Mouse (Mus musculus): ENCODE measurements around the gene Lama1. TPM values are rescaled to one million over a fixed set of nuclear protein-coding genes. Genes with fewer than 3 reads are reported as not detected.
"Not testable (repeated sequence)": the region's sequence is repeated elsewhere in the genome, so short reads cannot be mapped to it uniquely, and the experiment has no call there.

Gene Lama1
- polyA plus RNA-seq, 1 experiment from 2014 or later: 16.4 TPM

GRCm38 (mm10) chr17:67779812-67780211, 82.8 kb downstream of the Lama1 start:
- H3K27me3 ChIP-seq: no peaks in the 10 kb centered on the region
- H3K4me2 ChIP-seq: no peak overlapping the region
- no peak overlapping the region for H3K9ac ChIP-seq
- H3K4me1 ChIP-seq: no peaks in the 10 kb centered on the region
- WGBS: 70% methylated on average over 4 of the region's 4 CpGs
- no peak overlapping the region for H3K4me3 ChIP-seq (replicated peaks)
- H3K27ac ChIP-seq: no peak overlapping the region
- peaks cover 50% of the 10 kb centered on the region for H3K36me3 ChIP-seq (replicated peaks)
- no peaks in the 10 kb centered on the region for H3K9me3 ChIP-seq
- ATAC-seq (ENCODE audit: low FRiP score): 0 out of 2 replicates have a peak, but pooled peaks have one; percentile 20

- peaks cover 51% of the 10 kb centered on the region for H3K36me3 ChIP-seq (replicated peaks)
These were observed 94.0 kb downstream of the Lama1 start for GRCm38 (mm10) chr17:67791091-67791490.

GRCm38 (mm10) chr17:67809171-67809570, 112.1 kb downstream of the Lama1 start:
- WGBS: 93% methylated on average over 16 of the region's 16 CpGs
- H3K36me3 ChIP-seq (replicated peaks): peaks cover 52% of the 10 kb centered on the region

More at GRCm38 (mm10) chr17:67791091-67791490, 94.0 kb downstream of the Lama1 start:
- Histone ChIP-seq H3K27ac (no peak overlapping the region), H3K9ac (no peak overlapping the region), H3K4me2 (no peak overlapping the region), H3K4me3 (replicated peaks) (no peak overlapping the region), H3K4me1 (no peaks in the 10 kb centered on the region), H3K9me3 (no peaks in the 10 kb centered on the region), H3K27me3 (no peaks in the 10 kb centered on the region)
- WGBS: 95% methylated on average over 10 of the region's 10 CpGs
- ATAC-seq (ENCODE audit: low FRiP score): no peak

GRCm38 (mm10) chr17:67813666-67814065, 116.6 kb downstream of the Lama1 start:
- Histone ChIP-seq H3K4me1 (no peaks in the 10 kb centered on the region), H3K4me2 (no peak overlapping the region), H3K36me3 (replicated peaks) (peaks cover 74% of the 10 kb centered on the region), H3K27ac (no peak overlapping the region), H3K9ac (no peak overlapping the region), H3K4me3 (replicated peaks) (no peak overlapping the region), H3K9me3 (no peaks in the 10 kb centered on the region), H3K27me3 (no peaks in the 10 kb centered on the region)
- ATAC-seq (ENCODE audit: low FRiP score): no peak
- WGBS: 89% methylated on average over 6 of the region's 6 CpGs

More at GRCm38 (mm10) chr17:67809171-67809570, 112.1 kb downstream of the Lama1 start:
- no peak overlapping the region for H3K4me2 ChIP-seq
- H3K4me3 ChIP-seq (replicated peaks): no peak overlapping the region
- H3K9ac ChIP-seq: no peak overlapping the region
- H3K27me3 ChIP-seq: no peaks in the 10 kb centered on the region
- H3K4me1 ChIP-seq: no peaks in the 10 kb centered on the region
- H3K27ac ChIP-seq: no peak overlapping the region
- H3K9me3 ChIP-seq: no peaks in the 10 kb centered on the region
- no peak for ATAC-seq (ENCODE audit: low FRiP score)

GRCm38 (mm10) chr17:67815720-67816119, 118.7 kb downstream of the Lama1 start:
- Histone ChIP-seq H3K4me1 (no peaks in the 10 kb centered on the region), H3K4me2 (no peak overlapping the region), H3K4me3 (replicated peaks) (no peak overlapping the region), H3K27ac (no peak overlapping the region), H3K9me3 (no peaks in the 10 kb centered on the region), H3K9ac (no peak overlapping the region), H3K27me3 (no peaks in the 10 kb centered on the region), H3K36me3 (replicated peaks) (peaks cover 67% of the 10 kb centered on the region)
- no peak for ATAC-seq (ENCODE audit: low FRiP score)
- 95% methylated on average over 11 of the region's 11 CpGs for WGBS

GRCm38 (mm10) chr17:67816916-67817315, 119.9 kb downstream of the Lama1 start:
- no peak for ATAC-seq (ENCODE audit: low FRiP score)
- Histone ChIP-seq H3K27ac (no peak overlapping the region), H3K9me3 (no peaks in the 10 kb centered on the region), H3K4me3 (replicated peaks) (no peak overlapping the region), H3K36me3 (replicated peaks) (peaks cover 76% of the 10 kb centered on the region), H3K4me2 (no peak overlapping the region), H3K27me3 (no peaks in the 10 kb centered on the region), H3K9ac (no peak overlapping the region), H3K4me1 (no peaks in the 10 kb centered on the region)
- WGBS: 94% methylated on average over 10 of the region's 10 CpGs

- H3K4me2 ChIP-seq: no peak overlapping the region
- ATAC-seq (ENCODE audit: low FRiP score): no peak
- H3K27me3 ChIP-seq: no peaks in the 10 kb centered on the region
- no peak overlapping the region for H3K9ac ChIP-seq
- no peaks in the 10 kb centered on the region for H3K4me1 ChIP-seq
- H3K36me3 ChIP-seq (replicated peaks): peaks cover 7% of the 10 kb centered on the region; the same call in 1 of the 2 replicates
- 94% methylated on average over 3 of the region's 3 CpGs for WGBS
- H3K27ac ChIP-seq: no peak overlapping the region
- H3K9me3 ChIP-seq: peaks cover 8% of the 10 kb centered on the region; the same call in 1 of the 2 replicates
- no peak overlapping the region for H3K4me3 ChIP-seq (replicated peaks)
These were observed 130.4 kb downstream of the Lama1 start for GRCm38 (mm10) chr17:67827431-67827830.

GRCm38 (mm10) chr17:67836146-67836895, 139.3 kb downstream of the Lama1 start:
- 94% methylated on average over 20 of the region's 20 CpGs for WGBS
- no peaks in the 10 kb centered on the region for H3K4me1 ChIP-seq

GRCm38 (mm10) chr17:67837351-67838090, 140.5 kb downstream of the Lama1 start:
- Histone ChIP-seq H3K9me3 (no peaks in the 10 kb centered on the region), H3K9ac (no peak overlapping the region), H3K4me1 (no peaks in the 10 kb centered on the region), H3K27ac (no peak overlapping the region), H3K4me3 (replicated peaks) (no peak overlapping the region), H3K4me2 (no peak overlapping the region), H3K27me3 (no peaks in the 10 kb centered on the region), H3K36me3 (replicated peaks) (no peaks in the 10 kb centered on the region)
- ATAC-seq (ENCODE audit: low FRiP score): peak; percentile 58
- 56% methylated on average over 17 of the region's 17 CpGs for WGBS

More at GRCm38 (mm10) chr17:67836146-67836895, 139.3 kb downstream of the Lama1 start:
- H3K9me3 ChIP-seq: no peaks in the 10 kb centered on the region
- no peaks in the 10 kb centered on the region for H3K36me3 ChIP-seq (replicated peaks)
- H3K27me3 ChIP-seq: no peaks in the 10 kb centered on the region
- H3K4me3 ChIP-seq (replicated peaks): no peak overlapping the region
- no peak overlapping the region for H3K27ac ChIP-seq
- no peak overlapping the region for H3K9ac ChIP-seq
- no peak overlapping the region for H3K4me2 ChIP-seq
- ATAC-seq (ENCODE audit: low FRiP score): no peak

GRCm38 (mm10) chr17:67838948-67839347, 141.9 kb downstream of the Lama1 start:
- Histone ChIP-seq H3K9me3 (no peaks in the 10 kb centered on the region), H3K4me2 (no peak overlapping the region), H3K4me3 (replicated peaks) (no peak overlapping the region), H3K9ac (no peak overlapping the region), H3K4me1 (no peaks in the 10 kb centered on the region), H3K27me3 (no peaks in the 10 kb centered on the region), H3K36me3 (replicated peaks) (no peaks in the 10 kb centered on the region), H3K27ac (no peak overlapping the region)
- no peak for ATAC-seq (ENCODE audit: low FRiP score)
- WGBS: 88% methylated on average over 13 of the region's 13 CpGs

- H3K4me2 ChIP-seq; H3K4me1 ChIP-seq; H3K36me3 ChIP-seq (replicated peaks); ATAC-seq (ENCODE audit: low FRiP score); H3K27me3 ChIP-seq; H3K4me3 ChIP-seq (replicated peaks); H3K9ac ChIP-seq; H3K27ac ChIP-seq; H3K9me3 ChIP-seq: not testable (repeated sequence)
- 92% methylated on average over 2 of the region's 2 CpGs for WGBS
These were observed 144.4 kb downstream of the Lama1 start for GRCm38 (mm10) chr17:67841494-67841893.

GRCm38 (mm10) chr17:67861080-67861630, 164.1 kb downstream of the Lama1 start:
- Histone ChIP-seq H3K9me3 (no peaks in the 10 kb centered on the region), H3K4me1 (no peaks in the 10 kb centered on the region; the same call in 1 of the 2 replicates), H3K27me3 (no peaks in the 10 kb centered on the region), H3K36me3 (replicated peaks) (no peaks in the 10 kb centered on the region), H3K4me3 (replicated peaks) (no peak overlapping the region), H3K9ac (no peak overlapping the region), H3K27ac (no peak overlapping the region), H3K4me2 (no peak overlapping the region)
- WGBS: 84% methylated on average over 10 of the region's 10 CpGs
- 0 out of 2 replicates have a peak, but pooled peaks have one; percentile 20 for ATAC-seq (ENCODE audit: low FRiP score)

Data from forebrain, embryonic 12.5 days (tissue).